Mouse (Mus musculus) liver, adult 2 months (tissue): ENCODE results near the gene Rnf10. TPM values are rescaled to one million over a fixed set of nuclear protein-coding genes. Genes with fewer than 3 reads are reported as not detected.

Experiments used
- DNase-seq: peaks from one replicate; pipeline ENCODE4 v3.0.0-alpha.2; 2011; ENCODE audit warnings: low read depth, low spot score; ENCODE audit errors: extremely low read depth
- H3K27ac ChIP-seq: fragments of 200-500 bp; replicated peaks from 2 replicates; pipeline ENCODE4 v1.5.1; 2012; ENCODE audit warnings: low read depth, mild to moderate bottlenecking, control low read depth, inconsistent platforms, low read length; ENCODE audit not compliant: insufficient read depth
- H3K27me3 ChIP-seq: fragments of 200-500 bp; 2 replicates; pipeline ENCODE4 v1.6.1; 2012; ENCODE audit warnings: mild to moderate bottlenecking, moderate library complexity, low read length, inconsistent platforms; ENCODE audit not compliant: control insufficient read depth, insufficient read depth
- H3K36me3 ChIP-seq: fragments of 200-500 bp; 2 replicates; pipeline ENCODE4 v1.6.1; 2012; ENCODE audit warnings: low read length, inconsistent platforms; ENCODE audit not compliant: control insufficient read depth, insufficient read depth
- H3K4me1 ChIP-seq: fragments of 200-500 bp; 2 replicates; pipeline ENCODE4 v1.6.1; 2011; ENCODE audit warnings: low read length; ENCODE audit not compliant: control insufficient read depth, insufficient read depth
- H3K4me3 ChIP-seq: fragments of 200-500 bp; 2 replicates; pipeline ENCODE4 v1.5.1; 2011; ENCODE audit warnings: low read depth, mild to moderate bottlenecking, control low read depth, low read length, moderate library complexity; ENCODE audit not compliant: insufficient read depth
- H3K79me2 ChIP-seq: fragments of 200-500 bp; 2 replicates; pipeline ENCODE4 v1.6.1; 2012; ENCODE audit warnings: inconsistent platforms, mild to moderate bottlenecking, low read length, moderate library complexity; ENCODE audit not compliant: control insufficient read depth, insufficient read depth
- H3K9ac ChIP-seq: fragments of 200-500 bp; 2 replicates; pipeline ENCODE4 v1.6.1; 2012; ENCODE audit warnings: low read depth, mild to moderate bottlenecking, control low read depth, inconsistent platforms, low read length
- CTCF ChIP-seq: fragments of 200-500 bp; IDR thresholded peaks from 2 replicates; pipeline ENCODE4 v1.5.1; 2011; ENCODE audit warnings: low read depth, low read length, control low read depth
- POLR2A ChIP-seq: fragments of 200-500 bp; IDR thresholded peaks from 2 replicates; pipeline ENCODE4 v1.6.1; 2011; ENCODE audit warnings: low read length, control low read depth; ENCODE audit not compliant: insufficient read depth; ENCODE audit errors: extremely low read depth
- WGBS: fragments of 180-500 bp; shearing (Covaris S2); methylation state at CpG from one replicate; pipeline ENCODE4 v1.1.7; 2018; 5-methylcytosine and 5-hydroxymethylcytosine counted together
- polyA plus RNA-seq: library from polyadenylated mRNA; depleted of rRNA; stranded (reverse); fragments of >200 nt; gene quantifications from 2 replicates; pipeline ENCODE4 v1.2.3, GENCODE M21; 2012
- total RNA-seq: library from RNA; depleted of rRNA; stranded (reverse); fragments of >200 nt; gene quantifications from 2 replicates; pipeline ENCODE4 v1.2.3, GENCODE M21; 2014

Gene Rnf10
- total and polyA plus RNA-seq, 2 experiments = 32.1 to 79.2 TPM

DNA sequence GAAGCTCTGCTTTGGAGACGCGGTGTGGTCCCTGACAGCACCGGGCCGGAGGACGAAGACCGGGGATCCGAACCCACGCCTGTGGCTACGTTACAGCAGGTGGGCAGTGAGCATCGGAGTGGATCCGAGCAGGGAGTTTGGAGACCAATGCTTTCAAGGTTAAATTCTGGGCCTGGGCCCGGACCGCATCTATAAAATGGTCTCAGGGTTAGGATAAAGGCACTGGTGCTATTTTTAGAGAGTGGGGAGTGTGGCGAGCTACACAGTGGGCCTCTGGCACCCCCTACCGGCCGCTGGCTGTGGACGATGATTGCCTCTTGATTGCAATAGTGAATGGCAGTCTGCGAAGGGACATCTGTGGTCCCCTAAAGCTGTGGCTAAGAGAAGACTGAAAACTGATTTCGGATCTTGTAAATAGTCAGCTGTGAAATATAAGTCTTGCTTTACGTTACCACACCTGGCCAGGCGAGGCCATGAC, 36.9 kb downstream of the Rnf10 start, which contains the start of gene Pop5:
TSS of gene Pop5 (plus strand) at position 51 of the 478 bp plus-strand sequence.
- TF ChIP-seq POLR2A (no peak), CTCF (peak; percentile 95)
- Histone ChIP-seq H3K27me3 (no peaks in the 10 kb centered on the region), H3K27ac (no peak within 1 kb of the TSS), H3K4me3 (peak within 1 kb of the TSS; percentile 40), H3K36me3 (peaks cover 3% of the 10 kb centered on the region; the same call in 1 of the 2 replicates), H3K79me2 (no peaks in the 10 kb centered on the region), H3K9ac (peak within 1 kb of the TSS; percentile 42), H3K4me1 (peaks cover 7% of the 10 kb centered on the region)
- 6% methylated on average over 21 of the region's 21 CpGs for WGBS
- peak; percentile 33 for DNase-seq

DNA sequence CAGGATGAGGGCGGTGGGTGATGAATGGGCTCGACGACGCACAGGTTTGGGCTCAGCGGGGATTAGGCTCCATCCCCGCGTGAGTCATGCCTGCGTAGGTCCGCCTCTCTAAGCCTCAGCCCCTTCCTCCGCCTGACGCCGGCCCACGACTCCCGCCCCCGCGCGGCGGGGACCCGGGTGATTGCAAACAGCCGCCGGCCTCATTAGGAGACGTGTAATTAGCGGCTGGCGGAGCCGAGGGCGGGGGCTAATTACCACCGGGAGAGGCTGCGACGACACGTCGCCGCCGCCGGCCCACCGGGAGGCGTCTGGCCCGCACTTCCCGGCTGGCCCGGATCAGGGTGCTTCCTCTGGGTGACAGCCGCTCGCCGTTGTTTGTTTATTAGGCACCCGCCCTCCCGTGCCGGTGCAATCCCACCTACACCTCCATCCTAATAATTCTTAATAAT, 37.4 kb downstream of the Rnf10 start:
- Histone ChIP-seq H3K4me3 (peak overlapping the region; percentile 40), H3K79me2 (no peaks in the 10 kb centered on the region), H3K4me1 (peaks cover 7% of the 10 kb centered on the region), H3K27ac (no peak overlapping the region), H3K9ac (peak overlapping the region; percentile 42), H3K36me3 (peaks cover 2% of the 10 kb centered on the region; the same call in 1 of the 2 replicates), H3K27me3 (no peaks in the 10 kb centered on the region)
- 6% methylated on average over 45 of the region's 45 CpGs for WGBS
- DNase-seq = no peak
- TF ChIP-seq CTCF = no peak
- no peak for TF ChIP-seq POLR2A

DNA sequence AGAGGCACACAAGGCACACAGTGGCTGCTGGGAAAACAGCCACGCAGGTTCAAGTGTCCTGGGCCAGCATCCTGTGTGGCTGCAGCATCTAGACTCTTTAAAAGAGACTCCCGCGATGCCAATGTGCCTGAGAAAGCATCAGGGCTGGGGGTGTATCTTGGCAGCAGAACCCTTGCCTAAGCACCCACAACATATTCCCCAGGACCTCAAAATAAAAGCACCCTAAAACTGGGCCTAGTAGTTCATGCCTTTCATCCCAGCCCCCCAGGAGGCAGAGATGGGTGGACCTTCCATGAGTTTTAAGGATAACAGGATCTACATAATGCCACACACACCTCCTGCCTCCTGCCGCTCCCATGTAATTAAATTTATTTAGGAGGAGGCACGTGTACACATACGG, 38.2 kb downstream of the Rnf10 start:
- WGBS = 94% methylated on average over 6 of the region's 6 CpGs
- DNase-seq = no peak
- Histone ChIP-seq H3K4me3 (no peak overlapping the region), H3K9ac (no peak overlapping the region), H3K79me2 (no peaks in the 10 kb centered on the region), H3K4me1 (peaks cover 7% of the 10 kb centered on the region), H3K36me3 (no peaks in the 10 kb centered on the region), H3K27me3 (no peaks in the 10 kb centered on the region), H3K27ac (no peak overlapping the region)
- TF ChIP-seq POLR2A = no peak
- no peak for TF ChIP-seq CTCF

DNA sequence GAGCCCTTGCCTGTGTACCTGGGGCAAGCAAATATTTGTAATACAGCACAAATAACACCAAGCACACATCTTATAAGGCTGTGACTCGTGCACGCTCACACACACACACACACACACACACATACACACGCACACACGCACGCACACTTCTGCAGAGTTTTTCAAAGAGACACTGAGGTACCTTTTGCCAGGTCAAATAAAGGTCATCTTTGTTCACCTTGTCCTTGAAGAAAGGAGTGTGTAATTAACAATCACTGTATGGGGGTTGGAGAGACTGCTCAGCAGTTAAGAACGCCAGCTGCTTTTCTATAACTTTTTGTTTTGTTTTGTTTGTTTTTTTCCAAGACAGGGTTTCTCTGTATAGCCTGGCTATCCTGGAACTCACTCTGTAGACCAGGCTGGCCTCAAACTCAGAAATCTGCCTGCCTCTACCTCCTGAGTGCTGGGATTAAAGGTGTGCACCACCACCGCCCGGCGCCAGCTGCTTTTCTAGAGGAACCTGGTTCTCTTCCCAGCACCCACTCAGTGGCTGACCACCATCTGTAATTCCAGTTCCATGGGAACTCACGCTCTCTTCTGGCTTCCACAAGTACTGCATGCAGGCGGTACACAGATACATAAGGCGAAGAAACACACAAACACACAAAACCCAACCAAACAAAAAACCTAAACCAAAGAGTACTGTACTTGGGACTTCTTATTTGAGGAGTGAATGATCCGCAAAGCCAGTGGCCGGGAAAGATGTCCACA, 39.5 kb downstream of the Rnf10 start:
- Histone ChIP-seq H3K9ac (no peak overlapping the region), H3K4me1 (peaks cover 2% of the 10 kb centered on the region), H3K36me3 (no peaks in the 10 kb centered on the region), H3K79me2 (no peaks in the 10 kb centered on the region), H3K27me3 (no peaks in the 10 kb centered on the region), H3K4me3 (no peak overlapping the region), H3K27ac (no peak overlapping the region)
- TF ChIP-seq POLR2A = no peak
- no peak for TF ChIP-seq CTCF
- no peak for DNase-seq
- WGBS = 88% methylated on average over 14 of the region's 14 CpGs

DNA sequence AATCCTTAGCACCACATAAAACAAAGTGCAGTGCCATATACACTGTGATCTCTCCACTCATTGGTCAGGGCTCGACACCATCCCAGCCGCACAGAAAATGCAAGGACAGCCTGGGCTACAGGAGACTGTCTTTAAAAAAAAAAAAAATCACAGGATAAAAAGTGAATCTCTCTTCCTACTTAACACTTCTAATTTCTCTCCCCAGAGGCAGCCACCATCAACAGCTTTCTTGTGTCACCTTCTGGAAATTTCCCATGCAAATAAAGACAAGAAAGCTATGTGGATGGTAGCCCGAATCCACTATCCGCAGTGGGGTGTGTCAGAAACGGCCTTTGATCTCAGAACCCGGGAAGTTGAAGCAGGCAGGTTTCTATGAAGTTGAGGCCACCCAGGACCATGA, 40.2 kb downstream of the Rnf10 start:
- WGBS = 53% methylated on average over 6 of the region's 6 CpGs
- Histone ChIP-seq H3K79me2 (no peaks in the 10 kb centered on the region), H3K36me3 (no peaks in the 10 kb centered on the region), H3K27me3 (no peaks in the 10 kb centered on the region), H3K4me1 (peaks cover 2% of the 10 kb centered on the region), H3K4me3 (no peak overlapping the region), H3K9ac (no peak overlapping the region), H3K27ac (no peak overlapping the region)
- TF ChIP-seq POLR2A (no peak), CTCF (no peak)
- no peak for DNase-seq

DNA sequence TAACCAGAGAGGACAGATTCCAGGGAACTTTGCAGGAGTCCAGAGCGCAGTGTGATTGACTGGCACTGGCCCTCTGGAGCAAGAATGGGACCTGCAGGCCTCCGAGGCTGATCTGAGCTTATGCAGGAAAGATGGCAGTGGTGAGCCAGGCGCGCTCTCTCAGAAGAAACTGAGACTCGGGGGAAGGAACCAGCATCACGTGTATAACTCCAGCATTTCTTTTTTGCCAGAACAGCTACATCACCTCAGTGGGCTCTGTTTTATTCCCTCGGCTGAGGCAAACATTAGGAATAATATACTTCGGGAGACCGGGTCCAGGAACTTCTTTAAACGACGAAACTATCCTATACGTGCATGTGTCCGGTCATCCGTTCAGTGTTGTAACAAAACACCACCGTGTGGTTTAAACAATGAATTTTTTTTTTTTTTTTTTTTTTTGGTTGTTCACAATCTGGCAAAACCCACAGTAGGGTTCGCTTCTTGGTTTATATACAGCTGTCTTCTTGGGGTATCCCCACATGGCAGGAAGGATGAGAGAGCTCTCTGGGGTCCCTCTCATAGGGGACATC, 41.1 kb downstream of the Rnf10 start:
- no peak for TF ChIP-seq POLR2A
- no peak overlapping the region for H3K27ac ChIP-seq
- WGBS = 67% methylated on average over 16 of the region's 16 CpGs
- H3K36me3 ChIP-seq = no peaks in the 10 kb centered on the region
- no peak for DNase-seq
- no peak overlapping the region for H3K4me3 ChIP-seq
- no peaks in the 10 kb centered on the region for H3K79me2 ChIP-seq
- no peak overlapping the region for H3K9ac ChIP-seq
- H3K27me3 ChIP-seq = no peaks in the 10 kb centered on the region
- no peaks in the 10 kb centered on the region for H3K4me1 ChIP-seq
